Mouse (Mus musculus) regulatory T cell (primary cell): ENCODE data around the gene Mrpl58.

Experiments used
- in situ Hi-C: fragments of 300-600 bp; cut with MboI, MseI; formaldehyde crosslinking; loops from one replicate; pipeline ENCODE4 v1.15.1; 2025; ENCODE audit warnings: high pct_unique_total_duplicates

The Mrpl58 gene

GRCm38 (mm10) chr11:115424666-115425065 is 21.1 kb downstream of the Mrpl58 start:
- in situ Hi-C loops = no loop called here

- in situ Hi-C loops = no loop called here
These were observed 22.1 kb downstream of the Mrpl58 start for GRCm38 (mm10) chr11:115425671-115426070.

GRCm38 (mm10) chr11:115427482-115428331 is 24.2 kb downstream of the Mrpl58 start:
- in situ Hi-C loops = no loop called here

GRCm38 (mm10) chr11:115429307-115429706 is 25.8 kb downstream of the Mrpl58 start:
- in situ Hi-C loops = no loop called here

GRCm38 (mm10) chr11:115430561-115430960 is 27.0 kb downstream of the Mrpl58 start:
- in situ Hi-C loops = loop anchor here (5.0 kb wide), 1 partner anchor 42 kb away; no protein-coding TSS in a partner anchor

GRCm38 (mm10) chr11:115432814-115433213 is 29.3 kb downstream of the Mrpl58 start:
- in situ Hi-C loops = loop anchor here (5.0 kb wide), 1 partner anchor 39 kb away; no protein-coding TSS in a partner anchor

GRCm38 (mm10) chr11:115433342-115433741 is 29.8 kb downstream of the Mrpl58 start:
- in situ Hi-C loops = loop anchor here (5.0 kb wide), 1 partner anchor 39 kb away; no protein-coding TSS in a partner anchor

- in situ Hi-C loops = no loop called here
These were observed 32.2 kb downstream of the Mrpl58 start for GRCm38 (mm10) chr11:115435596-115436337.

- in situ Hi-C loops = no loop called here
These were observed 34.1 kb downstream of the Mrpl58 start for GRCm38 (mm10) chr11:115437571-115438122.

- in situ Hi-C loops = no loop called here
These were observed 35.8 kb downstream of the Mrpl58 start for GRCm38 (mm10) chr11:115439326-115439725.

- in situ Hi-C loops = no loop called here
These were observed 36.5 kb downstream of the Mrpl58 start, which contains the start of gene Trim80 for GRCm38 (mm10) chr11:115439906-115440595. Trim80 (plus strand) TSS chr11:115440545.

- in situ Hi-C loops = no loop called here
These were observed 37.9 kb downstream of the Mrpl58 start for GRCm38 (mm10) chr11:115441417-115441816.

- in situ Hi-C loops = no loop called here
These were observed 43.4 kb downstream of the Mrpl58 start for GRCm38 (mm10) chr11:115446906-115447305.

- in situ Hi-C loops = no loop called here
These were observed 43.9 kb downstream of the Mrpl58 start for GRCm38 (mm10) chr11:115447321-115447885.

GRCm38 (mm10) chr11:115448075-115448474 is 44.5 kb downstream of the Mrpl58 start:
- in situ Hi-C loops = no loop called here

- in situ Hi-C loops = no loop called here
These were observed 45.4 kb downstream of the Mrpl58 start for GRCm38 (mm10) chr11:115448998-115449397.

GRCm38 (mm10) chr11:115450176-115450575 is 46.6 kb downstream of the Mrpl58 start:
- in situ Hi-C loops = loop anchor here (10.0 to 25.0 kb wide), 2 partner anchors 1088 to 1545 kb away; no protein-coding TSS in a partner anchor

- in situ Hi-C loops = loop anchor here (10.0 to 25.0 kb wide), 2 partner anchors 1090 to 1543 kb away; no protein-coding TSS in a partner anchor
These were observed 48.3 kb downstream of the Mrpl58 start for GRCm38 (mm10) chr11:115451781-115452241.

GRCm38 (mm10) chr11:115452281-115452860 is 48.8 kb downstream of the Mrpl58 start:
- in situ Hi-C loops = loop anchor here (10.0 to 25.0 kb wide), 2 partner anchors 1090 to 1542 kb away; no protein-coding TSS in a partner anchor

- in situ Hi-C loops = loop anchor here (10.0 to 25.0 kb wide), 2 partner anchors 1091 to 1541 kb away; no protein-coding TSS in a partner anchor
These were observed 49.8 kb downstream of the Mrpl58 start for GRCm38 (mm10) chr11:115453306-115453705.
